Mouse (Mus musculus): ENCODE results near the gene Nipsnap2. TPM values are rescaled to one million over a fixed set of nuclear protein-coding genes. Genes with fewer than 3 reads are reported as not detected.
"Not testable (repeated sequence)": the region's sequence is repeated elsewhere in the genome, so short reads cannot be mapped to it uniquely, and the experiment has no call there.

Gene Nipsnap2
- polyA plus RNA-seq, 1 experiment = 1.9 TPM

DNA sequence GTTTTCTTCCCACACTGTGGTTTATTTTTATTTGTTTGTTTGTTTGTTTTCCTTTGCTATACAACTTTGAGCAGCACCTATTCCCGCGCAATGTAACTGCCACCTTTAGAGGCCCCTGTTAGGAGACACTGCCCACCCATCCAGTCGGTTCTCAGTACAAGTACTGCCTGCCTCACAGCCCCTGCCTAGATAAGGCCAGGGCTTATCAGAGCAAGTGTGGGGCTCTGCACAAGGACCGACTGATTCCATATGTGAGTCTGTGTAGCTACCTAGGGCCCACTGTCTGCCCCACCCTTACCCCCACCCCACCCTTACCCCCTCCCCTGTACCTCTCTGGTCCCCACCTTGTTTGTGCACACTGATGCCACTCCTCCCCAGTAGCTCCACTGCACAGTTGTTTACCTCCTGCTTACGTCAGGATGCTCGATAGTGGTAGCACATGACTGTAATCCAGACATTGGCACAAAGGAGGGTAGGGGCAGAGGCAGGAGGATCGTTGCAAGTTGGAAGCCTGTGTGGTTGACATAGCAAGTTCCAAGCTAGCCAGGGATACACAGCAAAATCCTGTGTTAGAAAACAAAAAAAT lies 18.1 kb downstream of the Nipsnap2 start:
- peaks cover 52% of the 10 kb centered on the region for H3K36me3 ChIP-seq (ENCODE audit: control insufficient read depth)
- H3K4me3 ChIP-seq (replicated peaks) = peak overlapping the region; percentile 19
- H3K27me3 ChIP-seq (ENCODE audit: control insufficient read depth) = no peaks in the 10 kb centered on the region
- H3K4me1 ChIP-seq (ENCODE audit: control insufficient read depth) = peaks cover 39% of the 10 kb centered on the region
- peak; percentile 28; the same call in 1 of the 2 replicates for TF ChIP-seq GATA1 (IDR thresholded peaks at IDR 0.05; ENCODE audit: low read length)
- no peak for TF ChIP-seq TAL1 (IDR thresholded peaks at IDR 0.05; ENCODE audit: low read length)
- 0 out of 2 replicates have a peak, but pooled peaks cover 5% of the 10 kb centered on the region for H3K9me3 ChIP-seq (ENCODE audit: control insufficient read depth, low read length)

DNA sequence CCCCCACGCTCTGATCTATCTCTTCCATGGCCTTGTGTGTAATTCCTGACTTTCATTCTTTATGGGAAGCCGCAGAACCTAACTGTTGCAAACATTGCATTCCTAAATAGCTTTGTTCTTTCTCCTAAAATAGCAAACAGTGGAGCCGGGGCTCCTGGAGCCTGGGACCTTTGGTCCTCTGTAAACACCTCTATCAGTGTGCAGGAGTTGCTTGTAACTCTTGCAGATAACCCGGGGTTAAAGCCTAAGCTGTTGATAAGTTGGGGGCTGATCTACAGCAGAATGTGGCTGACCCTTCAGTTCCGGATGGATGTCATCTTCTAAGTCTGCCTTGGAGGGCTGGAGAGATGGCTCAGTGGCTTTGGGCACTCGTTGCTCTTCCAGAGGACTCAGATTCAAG lies 19.2 kb downstream of the Nipsnap2 start:
- Histone ChIP-seq H3K9me3 (ENCODE audit: control insufficient read depth, low read length) (0 out of 2 replicates have a peak, but pooled peaks cover 5% of the 10 kb centered on the region), H3K4me3 (replicated peaks) (no peak overlapping the region), H3K4me1 (ENCODE audit: control insufficient read depth) (peaks cover 39% of the 10 kb centered on the region), H3K27me3 (ENCODE audit: control insufficient read depth) (no peaks in the 10 kb centered on the region), H3K36me3 (ENCODE audit: control insufficient read depth) (peaks cover 60% of the 10 kb centered on the region)
- no peak for TF ChIP-seq GATA1 (IDR thresholded peaks at IDR 0.05; ENCODE audit: low read length)
- no peak for TF ChIP-seq TAL1 (IDR thresholded peaks at IDR 0.05; ENCODE audit: low read length)

DNA sequence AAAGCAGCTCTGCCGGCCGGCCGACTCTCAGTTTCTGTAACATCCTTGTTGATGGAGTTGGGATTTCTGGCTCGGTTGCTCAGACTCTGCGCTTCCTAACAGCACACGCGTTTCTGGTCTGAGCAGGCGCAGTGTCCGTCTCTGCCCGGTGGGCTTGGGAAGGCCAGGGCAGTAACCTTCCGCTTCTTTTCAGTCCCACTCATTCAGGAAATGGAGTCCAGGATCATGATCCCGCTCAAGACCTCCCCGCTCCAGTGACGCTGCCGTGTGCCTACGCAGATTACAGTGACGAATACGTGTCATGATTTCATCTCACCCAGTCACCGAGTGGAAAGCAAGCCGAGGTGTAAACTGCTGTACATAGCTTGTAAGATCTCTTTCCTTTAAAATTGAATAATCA lies 32.0 kb downstream of the Nipsnap2 start:
- TF ChIP-seq GATA1 (IDR thresholded peaks at IDR 0.05; ENCODE audit: low read length) (no peak), TAL1 (IDR thresholded peaks at IDR 0.05; ENCODE audit: low read length) (no peak)
- no peak overlapping the region for H3K4me3 ChIP-seq (replicated peaks)
- no peaks in the 10 kb centered on the region for H3K9me3 ChIP-seq (ENCODE audit: control insufficient read depth, low read length)
- H3K4me1 ChIP-seq (ENCODE audit: control insufficient read depth) = peaks cover 2% of the 10 kb centered on the region; the same call in 1 of the 2 replicates
- H3K27me3 ChIP-seq (ENCODE audit: control insufficient read depth) = no peaks in the 10 kb centered on the region
- peaks cover 16% of the 10 kb centered on the region for H3K36me3 ChIP-seq (ENCODE audit: control insufficient read depth)

DNA sequence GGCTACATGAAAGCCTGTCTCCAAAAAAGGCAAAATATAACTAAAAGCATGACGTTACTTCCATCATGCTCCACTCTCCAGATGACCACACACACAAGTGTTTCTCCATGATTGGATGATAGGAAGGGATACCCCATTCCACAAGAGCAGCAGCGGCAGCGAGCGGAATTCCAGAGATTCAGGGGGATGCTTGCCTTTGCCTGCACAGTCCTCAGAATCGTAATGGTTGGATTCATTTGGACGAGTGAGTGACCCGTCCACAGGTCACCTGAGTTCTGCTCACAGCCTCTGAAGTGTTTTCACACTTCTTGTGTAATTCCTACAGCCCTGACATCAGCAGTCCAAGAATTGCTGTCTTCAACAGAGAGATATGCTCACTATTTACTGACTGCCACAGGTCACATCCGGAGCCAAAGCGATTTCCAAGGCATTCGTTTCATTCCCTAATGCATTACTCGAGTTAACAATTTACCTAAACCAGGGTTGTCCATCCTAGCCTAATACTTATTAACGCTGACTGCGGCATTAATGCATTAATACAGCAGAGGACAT lies 35.1 kb downstream of the Nipsnap2 start:
- no peak for TF ChIP-seq GATA1 (IDR thresholded peaks at IDR 0.05; ENCODE audit: low read length)
- TF ChIP-seq TAL1 (IDR thresholded peaks at IDR 0.05; ENCODE audit: low read length) = no peak
- no peaks in the 10 kb centered on the region for H3K27me3 ChIP-seq (ENCODE audit: control insufficient read depth)
- H3K4me1 ChIP-seq (ENCODE audit: control insufficient read depth) = peaks cover 2% of the 10 kb centered on the region; the same call in 1 of the 2 replicates
- no peak overlapping the region for H3K4me3 ChIP-seq (replicated peaks)
- H3K36me3 ChIP-seq (ENCODE audit: control insufficient read depth) = peaks cover 15% of the 10 kb centered on the region
- no peaks in the 10 kb centered on the region for H3K9me3 ChIP-seq (ENCODE audit: control insufficient read depth, low read length)

DNA sequence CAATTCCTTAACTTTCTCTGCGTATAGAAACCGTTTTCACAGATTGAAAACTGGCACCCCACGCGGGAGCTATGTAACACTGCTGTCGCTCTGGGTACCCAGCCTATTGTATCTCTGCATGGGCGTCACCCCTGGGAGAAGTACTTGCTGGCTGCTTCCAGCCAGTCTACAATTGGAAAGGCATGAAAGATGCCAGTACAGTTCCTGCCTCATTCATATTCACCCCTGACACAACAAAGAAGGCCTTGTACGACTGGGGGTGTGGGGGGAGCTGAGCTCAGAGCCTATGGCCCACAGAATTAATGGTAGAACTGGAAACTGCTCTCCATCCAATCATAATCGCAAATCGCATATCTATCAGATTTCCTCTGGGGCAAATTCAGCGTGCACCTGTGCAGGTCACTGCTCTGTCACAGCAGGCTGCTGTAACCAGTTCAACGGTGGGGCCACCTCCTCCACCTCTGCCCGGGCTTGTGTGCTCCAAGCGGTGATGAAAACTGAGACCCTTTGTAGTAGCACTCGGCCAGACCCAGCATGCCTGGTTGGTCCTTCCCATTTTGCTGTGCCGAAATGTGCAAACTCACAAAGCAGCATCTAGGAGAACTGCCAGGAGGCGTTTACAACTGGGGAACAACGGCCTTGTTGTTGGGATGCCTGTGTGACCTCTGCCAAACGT lies 37.1 kb downstream of the Nipsnap2 start:
- no peaks in the 10 kb centered on the region for H3K9me3 ChIP-seq (ENCODE audit: control insufficient read depth, low read length)
- H3K36me3 ChIP-seq (ENCODE audit: control insufficient read depth) = peaks cover 26% of the 10 kb centered on the region
- TF ChIP-seq TAL1 (IDR thresholded peaks at IDR 0.05; ENCODE audit: low read length) (no peak), GATA1 (IDR thresholded peaks at IDR 0.05; ENCODE audit: low read length) (no peak)
- H3K27me3 ChIP-seq (ENCODE audit: control insufficient read depth) = no peaks in the 10 kb centered on the region
- peaks cover 2% of the 10 kb centered on the region; the same call in 1 of the 2 replicates for H3K4me1 ChIP-seq (ENCODE audit: control insufficient read depth)
- H3K4me3 ChIP-seq (replicated peaks) = no peak overlapping the region

DNA sequence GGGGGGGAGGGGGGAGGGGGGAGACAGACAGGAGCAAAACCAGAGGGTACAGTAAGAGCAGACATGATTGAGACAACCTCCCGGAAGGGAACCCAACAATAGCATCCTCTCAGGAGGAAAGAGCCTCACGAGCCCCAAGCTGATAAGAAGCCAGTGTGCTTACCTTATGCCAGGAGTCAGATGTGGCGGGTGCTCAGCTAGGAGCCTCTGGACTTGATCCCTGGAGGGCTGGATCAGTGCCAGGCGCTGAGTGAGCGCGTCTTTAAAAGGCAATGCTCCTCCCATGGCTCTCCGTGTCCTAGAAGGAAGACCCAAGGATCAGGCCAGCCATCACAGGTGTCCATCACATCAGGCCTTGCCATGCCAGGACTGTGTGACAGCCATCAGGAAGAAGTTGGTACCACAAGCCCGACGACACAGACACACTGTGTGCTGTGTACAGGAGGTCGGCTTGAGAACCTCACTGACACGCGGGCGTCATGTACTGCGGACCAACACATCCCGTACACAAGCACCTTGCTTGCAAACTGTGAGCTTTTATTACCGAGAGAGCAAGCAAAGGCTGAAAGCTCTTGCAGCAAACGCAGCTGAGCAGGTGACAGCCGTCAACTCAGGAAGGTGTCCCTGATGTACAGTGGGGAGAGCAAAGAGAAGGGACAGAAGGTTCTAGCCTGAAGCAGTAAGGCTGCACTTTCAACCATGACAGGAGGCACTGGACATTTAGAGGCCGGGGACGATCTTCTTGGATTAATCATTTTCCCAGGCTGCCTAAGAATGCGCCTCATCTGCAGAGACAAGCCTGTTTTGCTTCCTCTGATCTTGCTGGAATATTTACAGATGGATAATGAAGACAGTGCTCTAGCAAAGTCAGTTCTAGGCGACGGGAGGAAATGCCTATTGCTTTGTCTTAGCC lies 45.8 kb downstream of the Nipsnap2 start:
- H3K27me3 ChIP-seq (ENCODE audit: control insufficient read depth) = no peaks in the 10 kb centered on the region
- no peak overlapping the region for H3K4me3 ChIP-seq (replicated peaks)
- H3K36me3 ChIP-seq (ENCODE audit: control insufficient read depth) = peaks cover 63% of the 10 kb centered on the region
- peaks cover 3% of the 10 kb centered on the region for H3K4me1 ChIP-seq (ENCODE audit: control insufficient read depth)
- TF ChIP-seq TAL1 (IDR thresholded peaks at IDR 0.05; ENCODE audit: low read length) = no peak
- no peak for TF ChIP-seq GATA1 (IDR thresholded peaks at IDR 0.05; ENCODE audit: low read length)
- H3K9me3 ChIP-seq (ENCODE audit: control insufficient read depth, low read length) = no peaks in the 10 kb centered on the region

DNA sequence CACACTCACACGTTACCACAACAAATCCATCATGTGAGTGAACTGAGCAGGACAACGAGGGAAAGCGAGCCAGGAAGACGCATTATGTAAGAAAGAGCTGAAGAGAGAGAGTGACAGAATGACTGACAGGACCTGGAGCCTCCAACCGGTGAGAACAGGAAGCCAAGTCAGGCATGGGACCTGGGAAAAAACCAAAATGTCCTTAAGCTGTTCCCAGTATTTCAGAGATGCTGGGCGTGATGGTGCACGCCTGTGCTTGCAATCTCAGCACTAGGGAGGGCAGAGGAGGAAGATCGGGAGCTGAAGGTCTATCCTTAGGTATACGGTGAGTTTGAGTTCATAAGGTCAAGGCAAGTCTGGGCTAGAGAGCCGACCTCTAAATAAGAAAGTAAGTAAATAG lies 47.6 kb downstream of the Nipsnap2 start:
- TF ChIP-seq GATA1 (IDR thresholded peaks at IDR 0.05; ENCODE audit: low read length) = no peak
- no peak for TF ChIP-seq TAL1 (IDR thresholded peaks at IDR 0.05; ENCODE audit: low read length)
- Histone ChIP-seq H3K27me3 (ENCODE audit: control insufficient read depth) (no peaks in the 10 kb centered on the region), H3K9me3 (ENCODE audit: control insufficient read depth, low read length) (no peaks in the 10 kb centered on the region), H3K4me3 (replicated peaks) (no peak overlapping the region), H3K36me3 (ENCODE audit: control insufficient read depth) (peaks cover 64% of the 10 kb centered on the region), H3K4me1 (ENCODE audit: control insufficient read depth) (peaks cover 7% of the 10 kb centered on the region)

DNA sequence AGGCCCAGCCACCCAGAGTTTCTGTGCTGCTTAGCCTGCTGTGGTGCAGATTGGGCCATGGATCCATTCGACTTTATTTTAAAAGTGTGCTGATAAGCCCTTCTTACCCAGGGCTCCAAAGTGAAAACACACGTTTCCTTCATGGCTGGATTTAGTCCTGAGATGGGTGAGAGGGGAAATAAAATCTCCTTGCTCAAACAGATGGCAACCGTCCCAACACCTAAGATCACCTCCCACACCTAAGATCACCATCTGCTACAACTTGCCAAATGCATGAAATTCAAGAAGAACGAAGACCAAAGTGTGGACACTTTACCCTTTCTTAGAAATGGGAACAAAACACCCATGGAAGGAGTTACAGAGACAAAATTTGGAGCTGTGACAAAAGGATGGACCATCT lies 48.5 kb downstream of the Nipsnap2 start:
- Histone ChIP-seq H3K4me1 (ENCODE audit: control insufficient read depth) (peaks cover 14% of the 10 kb centered on the region), H3K36me3 (ENCODE audit: control insufficient read depth) (peaks cover 56% of the 10 kb centered on the region)
- not testable (repeated sequence) for H3K27me3 ChIP-seq (ENCODE audit: control insufficient read depth); H3K4me3 ChIP-seq (replicated peaks); H3K9me3 ChIP-seq (ENCODE audit: control insufficient read depth, low read length)

DNA sequence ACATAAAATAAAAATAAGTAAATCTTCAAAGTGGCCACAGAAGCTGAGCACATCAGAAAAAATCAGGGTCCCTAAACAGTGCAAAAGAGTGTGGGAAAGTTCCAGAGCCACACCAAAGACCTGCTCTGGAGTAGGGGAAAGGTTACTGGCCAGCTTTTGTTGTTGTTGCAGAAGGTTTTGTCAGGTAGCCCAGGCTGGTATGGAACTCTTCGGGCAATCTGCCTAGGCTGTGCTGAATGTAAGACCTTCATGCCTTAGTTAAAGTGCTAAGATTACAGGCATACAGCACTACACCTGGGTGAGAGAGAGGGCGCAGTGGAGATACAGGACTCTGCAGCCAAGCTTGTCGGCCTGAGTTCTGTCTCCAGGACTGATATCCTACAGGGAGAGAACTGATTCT lies 49.8 kb downstream of the Nipsnap2 start:
- no peak for TF ChIP-seq GATA1 (IDR thresholded peaks at IDR 0.05; ENCODE audit: low read length)
- TF ChIP-seq TAL1 (IDR thresholded peaks at IDR 0.05; ENCODE audit: low read length) = no peak
- Histone ChIP-seq H3K4me1 (ENCODE audit: control insufficient read depth) (peaks cover 26% of the 10 kb centered on the region), H3K36me3 (ENCODE audit: control insufficient read depth) (peaks cover 48% of the 10 kb centered on the region), H3K4me3 (replicated peaks) (no peak overlapping the region), H3K27me3 (ENCODE audit: control insufficient read depth) (no peaks in the 10 kb centered on the region), H3K9me3 (ENCODE audit: control insufficient read depth, low read length) (no peaks in the 10 kb centered on the region)
